Mouse (Mus musculus): Measurements from ENCODE around the gene Osbpl5.
"Not testable (repeated sequence)": the region's sequence is repeated elsewhere in the genome, so short reads cannot be mapped to it uniquely, and the experiment has no call there.

Gene Osbpl5

DNA sequence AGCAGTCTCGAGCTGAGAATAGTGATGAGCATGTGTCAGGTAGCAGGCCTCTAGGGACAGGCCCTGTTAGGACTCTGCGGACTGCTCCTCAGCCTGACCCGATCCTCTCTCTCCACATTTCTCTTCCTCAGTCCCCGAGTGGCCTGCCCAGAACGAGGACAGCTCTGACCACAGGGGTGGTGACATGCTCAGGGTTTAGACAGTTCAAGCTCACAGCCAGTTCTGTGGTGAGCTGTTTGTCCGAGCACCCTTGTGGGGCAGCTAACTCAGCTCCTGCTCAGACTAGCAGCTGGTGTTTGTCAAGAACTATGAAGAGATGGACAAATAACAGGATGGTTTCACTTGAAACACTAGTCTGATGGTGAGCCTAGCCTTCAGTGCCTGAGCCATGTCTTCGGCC, 45.4 kb downstream of the Osbpl5 start:
- DNase-seq (ENCODE audit: low read depth, low spot score) = no peak

DNA sequence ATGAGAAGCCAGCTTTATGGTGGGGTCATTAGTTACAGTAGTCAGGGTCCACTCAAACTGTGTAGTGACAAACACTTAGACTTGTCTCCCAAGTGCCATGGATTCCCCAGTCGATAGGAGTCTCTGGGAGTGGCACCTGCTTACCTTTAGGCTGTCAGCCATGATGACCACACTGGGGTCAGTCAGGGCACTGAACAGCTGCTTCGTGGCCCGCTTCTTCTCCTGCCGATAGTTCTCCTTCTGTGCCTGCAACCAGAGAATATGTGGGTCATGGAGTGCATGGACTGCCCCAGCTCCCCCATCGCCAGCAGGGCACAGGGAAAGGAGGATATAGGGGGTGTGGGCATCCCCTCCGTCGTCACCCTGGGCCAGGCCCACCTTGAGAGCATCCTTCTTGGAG, 47.4 kb downstream of the Osbpl5 start:
- DNase-seq (ENCODE audit: low read depth, low spot score) = no peak

DNA sequence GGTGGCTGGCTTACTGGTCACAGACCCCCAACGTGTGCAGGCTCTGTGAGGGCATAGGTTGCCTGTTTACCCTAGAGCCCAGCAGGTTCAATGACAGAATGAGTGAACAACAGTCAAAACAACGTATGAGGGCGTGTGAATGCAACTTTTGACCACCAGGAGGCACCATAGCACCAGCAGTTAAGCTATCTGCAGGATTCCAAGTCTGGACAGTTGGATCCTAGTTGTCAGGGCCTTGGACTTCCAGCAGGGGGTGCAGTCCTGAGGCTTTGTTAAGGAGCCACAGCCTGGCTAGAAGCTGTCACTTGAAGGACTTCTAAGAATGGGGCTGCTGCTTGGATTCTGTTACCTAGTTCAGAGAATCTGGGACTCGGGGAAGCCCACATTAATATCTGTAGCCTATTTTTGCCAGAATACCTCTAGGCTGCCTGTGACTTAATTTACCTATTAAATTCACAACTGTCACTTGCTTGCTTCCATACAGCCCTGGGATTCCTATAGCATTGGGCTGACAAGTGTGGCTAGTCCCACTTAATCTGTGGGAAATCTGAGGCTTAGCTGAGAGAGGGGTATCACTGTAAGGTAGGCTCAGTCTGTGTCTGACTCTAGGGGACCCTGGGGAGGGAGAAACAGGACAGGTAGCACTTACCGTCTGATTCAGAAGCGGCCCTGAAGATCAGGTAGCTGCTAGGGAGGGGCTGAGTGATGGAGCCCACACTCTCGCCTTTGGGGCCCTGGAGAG, 49.9 kb downstream of the Osbpl5 start:
- peak; percentile 94 for DNase-seq (ENCODE audit: low read depth, low spot score)

DNA sequence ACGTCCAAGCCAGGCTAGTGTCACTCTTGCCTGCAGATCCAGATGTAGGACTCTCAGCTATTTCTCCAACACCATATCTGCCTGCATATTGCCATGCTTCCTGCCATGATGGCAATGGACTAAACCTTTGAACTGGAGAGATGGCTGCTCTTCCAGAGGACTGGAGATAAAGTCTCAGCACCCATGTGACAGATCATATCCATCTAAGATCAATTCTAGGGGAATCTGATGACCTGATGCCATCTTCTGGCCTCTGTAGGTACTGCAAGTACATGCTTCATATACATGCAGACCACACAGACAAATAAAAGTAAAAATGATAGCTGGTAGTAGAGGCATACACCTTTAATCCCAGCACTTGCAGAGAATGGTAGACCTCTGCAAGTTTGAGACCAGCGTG, 60.6 kb downstream of the Osbpl5 start:
- DNase-seq (ENCODE audit: low read depth, low spot score) = peak; percentile 79

DNA sequence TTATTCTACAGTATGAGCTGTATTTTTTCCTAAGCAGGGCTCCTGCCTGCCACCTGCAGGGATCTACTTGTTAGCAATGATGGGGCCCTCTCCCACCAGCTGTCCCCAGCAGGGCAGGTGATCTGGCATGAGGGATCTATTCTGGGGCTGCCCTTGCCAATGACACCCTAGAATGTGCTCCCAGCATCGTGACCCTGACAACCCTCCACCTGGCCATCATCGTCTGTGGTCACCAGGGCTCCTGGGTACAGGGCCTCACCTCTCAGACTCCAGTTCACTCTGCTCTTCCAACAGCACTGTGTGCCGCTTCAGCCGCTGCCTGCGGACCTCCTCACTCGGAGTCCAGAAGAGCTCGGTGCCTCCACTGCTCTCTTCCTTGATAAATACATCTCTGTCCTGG, 62.2 kb downstream of the Osbpl5 start:
- DNase-seq (ENCODE audit: low read depth, low spot score) = no peak

DNA sequence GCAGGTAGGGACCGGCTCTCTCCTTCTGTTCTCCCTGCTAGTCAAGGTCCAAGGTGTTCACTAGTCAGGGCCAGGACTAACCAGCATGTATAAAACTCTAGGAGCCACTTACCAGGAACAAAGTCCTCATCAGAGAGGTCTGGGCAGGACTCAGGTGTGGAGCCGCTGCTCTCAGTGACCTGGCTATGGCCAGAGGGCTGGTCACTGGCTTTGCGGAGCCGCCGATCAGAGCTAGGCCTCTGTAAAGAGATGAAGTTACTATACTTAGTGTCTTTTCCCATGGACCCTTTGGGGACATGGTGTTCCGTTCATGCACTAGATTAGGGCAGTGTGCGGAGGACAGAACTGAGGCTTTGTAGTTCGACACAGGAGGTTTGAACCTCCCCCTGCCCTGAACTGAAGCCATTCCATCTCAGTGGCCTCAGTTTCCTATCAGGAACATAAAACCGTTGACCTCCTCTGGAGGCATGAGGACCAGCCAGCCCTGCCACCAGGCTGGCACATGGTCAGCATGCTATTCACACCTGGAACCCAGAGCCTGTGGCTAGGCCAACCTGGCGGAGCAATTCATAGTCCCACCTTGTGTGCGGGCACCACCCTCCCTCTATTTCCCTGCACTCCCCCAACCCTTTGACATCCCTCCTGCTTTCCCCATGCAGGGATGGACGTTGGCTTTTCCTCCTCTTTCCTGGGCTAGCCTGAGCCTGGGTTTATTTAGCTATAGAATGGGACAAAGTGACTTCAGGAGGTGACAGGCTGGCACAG, 63.9 kb downstream of the Osbpl5 start:
- DNase-seq (ENCODE audit: low read depth, low spot score) = no peak

DNA sequence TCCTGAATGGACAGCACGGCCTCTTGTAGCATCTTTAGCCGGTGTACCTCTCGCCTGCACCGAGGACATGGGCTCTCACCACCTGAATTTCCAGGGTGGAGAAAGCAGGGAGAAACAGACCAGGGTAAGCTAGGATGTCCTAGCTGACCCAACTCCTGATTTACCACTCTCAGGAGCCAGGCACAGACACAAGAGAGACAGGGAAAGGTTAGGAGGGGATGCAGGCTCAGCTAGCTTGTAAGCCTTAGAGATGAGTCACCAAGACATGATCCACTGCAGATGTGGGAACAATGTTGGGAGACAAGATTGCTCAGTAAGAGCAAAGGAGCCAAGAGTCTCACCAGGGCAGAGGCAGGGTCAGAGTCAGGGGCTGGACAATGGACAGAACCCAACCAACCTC, 64.9 kb downstream of the Osbpl5 start:
- DNase-seq (ENCODE audit: low read depth, low spot score) = no peak

DNA sequence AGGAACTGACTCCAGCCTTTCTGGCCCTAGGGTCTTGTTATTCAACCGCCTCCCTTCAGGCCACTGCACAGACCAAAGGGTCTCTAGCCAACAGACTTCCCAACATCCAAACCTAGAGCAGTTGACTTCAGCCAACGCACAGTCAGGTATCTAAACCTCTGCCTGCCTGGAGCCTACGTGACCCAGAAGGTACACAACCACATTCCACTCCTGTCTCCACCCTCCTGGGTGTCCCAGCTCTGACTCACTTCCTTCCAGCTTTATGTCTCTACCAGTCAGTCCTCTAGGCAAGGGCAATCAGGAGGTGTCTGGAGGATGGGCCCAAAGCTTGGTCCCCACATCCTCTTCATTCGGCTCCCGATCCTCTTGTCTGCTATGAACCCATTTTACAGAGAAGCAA, 65.6 kb downstream of the Osbpl5 start:
- no peak for DNase-seq (ENCODE audit: low read depth, low spot score)

DNA sequence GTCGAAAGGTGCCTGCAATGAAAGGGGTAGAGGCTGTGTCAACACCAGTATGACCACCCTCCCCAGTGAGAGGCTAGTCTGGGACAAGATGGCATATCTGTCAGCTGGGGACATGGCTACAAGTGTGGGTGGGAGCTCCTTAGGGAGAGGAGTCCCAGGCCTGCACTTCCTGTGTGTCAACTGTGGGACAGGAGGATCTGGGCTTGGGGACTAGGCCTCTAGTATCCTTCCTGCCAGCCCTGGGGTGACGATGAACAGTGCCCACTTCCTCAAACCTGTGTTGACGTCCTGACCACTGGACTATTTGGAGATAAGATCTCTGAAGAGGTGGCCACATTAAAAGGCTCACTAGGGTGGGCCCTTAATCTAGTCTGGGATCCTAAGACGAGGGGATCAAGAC, 66.8 kb downstream of the Osbpl5 start:
- no peak for DNase-seq (ENCODE audit: low read depth, low spot score)

DNA sequence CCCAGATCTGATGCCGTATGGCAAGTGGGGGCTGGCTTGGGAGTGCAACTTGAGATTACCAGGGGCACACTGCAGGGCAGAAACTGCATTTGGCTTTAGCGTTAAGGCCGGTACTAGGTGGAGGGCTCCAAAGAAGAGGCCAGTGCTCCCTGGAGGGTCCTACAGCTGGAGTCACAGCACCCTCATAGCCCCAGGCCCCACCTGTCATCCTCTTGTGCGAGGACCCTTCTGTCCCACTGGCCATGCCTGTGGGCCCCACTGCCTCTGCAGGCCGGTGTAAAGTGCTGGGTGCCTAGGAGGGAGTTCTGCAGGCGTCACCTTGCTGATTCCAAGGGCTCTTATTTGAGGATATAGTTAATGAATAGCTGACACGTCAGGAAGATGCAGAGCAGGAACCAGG, 67.3 kb downstream of the Osbpl5 start:
- no peak for DNase-seq (ENCODE audit: low read depth, low spot score)

DNA sequence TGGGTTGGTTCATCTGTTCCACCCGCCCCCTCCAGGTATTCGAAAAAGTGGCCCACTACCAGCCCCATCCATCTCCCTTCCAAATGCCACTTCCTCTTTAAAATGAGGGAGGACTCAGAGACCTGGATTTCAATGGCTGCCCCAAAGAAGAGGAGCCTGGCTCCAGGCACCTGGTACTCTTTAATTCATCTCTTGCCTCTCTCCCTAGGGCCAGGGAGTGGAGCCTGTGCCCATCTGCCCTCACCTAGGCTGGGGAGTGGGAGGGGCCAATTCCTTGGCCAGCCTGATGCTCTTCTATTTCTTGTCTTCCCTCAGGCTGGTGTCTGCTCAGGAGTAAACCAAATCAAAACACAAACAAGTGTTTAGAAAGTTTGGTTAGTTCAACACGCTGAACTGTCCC, 70.1 kb downstream of the Osbpl5 start:
- DNase-seq (ENCODE audit: low read depth, low spot score) = not testable (repeated sequence)

DNA sequence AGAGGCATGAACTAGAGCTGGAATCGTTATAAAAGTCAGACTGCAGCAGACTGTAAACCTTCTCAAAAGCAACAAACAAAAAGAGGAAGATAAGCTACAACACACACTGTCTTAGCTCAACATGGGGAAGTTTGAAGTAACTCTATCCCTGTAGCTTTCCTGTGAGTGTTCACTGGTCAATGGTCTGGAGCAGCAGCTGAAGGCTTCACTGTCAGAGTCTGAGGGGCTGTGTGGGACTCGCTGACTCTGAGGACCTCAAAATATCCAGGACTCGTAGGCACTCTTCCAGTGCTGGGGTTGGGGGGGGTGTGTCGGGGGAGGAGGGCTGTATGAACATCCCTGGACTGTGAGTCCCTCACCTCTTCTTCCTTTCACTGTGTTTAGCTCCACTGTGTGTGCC, 70.6 kb downstream of the Osbpl5 start:
- DNase-seq (ENCODE audit: low read depth, low spot score) = not testable (repeated sequence)

DNA sequence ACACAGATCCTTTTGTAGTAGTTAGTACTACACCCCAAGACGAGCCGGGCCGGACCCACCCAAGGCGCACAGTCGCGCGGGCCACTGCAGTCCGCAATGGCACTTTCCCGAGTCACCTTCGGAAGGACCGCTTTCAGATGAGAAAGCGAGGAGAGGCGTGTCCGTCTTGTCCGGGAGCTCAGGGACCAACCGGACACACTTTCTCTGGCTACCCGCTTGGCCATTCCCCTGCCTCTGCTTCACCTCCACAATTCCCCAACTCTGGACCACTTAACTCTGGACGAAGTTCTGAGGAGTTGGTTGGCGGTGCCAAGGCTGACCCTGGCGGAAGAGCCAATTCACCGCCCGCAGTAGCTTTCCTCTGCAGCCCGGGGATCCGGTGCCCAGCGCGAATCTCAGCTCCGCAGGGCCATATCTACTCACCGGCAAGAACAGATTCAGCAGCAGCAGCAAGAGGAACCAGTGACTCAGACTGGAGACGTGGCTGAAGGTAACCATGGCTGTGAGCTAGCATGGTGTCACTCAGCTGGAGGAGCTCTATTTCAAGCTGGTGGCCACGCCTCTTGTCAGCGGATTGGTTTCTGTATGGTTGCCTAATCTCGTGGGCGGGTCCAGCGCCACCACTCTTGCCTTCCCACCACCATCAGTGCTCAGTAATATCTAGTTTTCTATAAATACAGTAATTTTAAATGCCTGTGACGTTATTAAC, 71.3 kb downstream of the Osbpl5 start, which contains the start of gene Tnfrsf23:
TSS of gene Tnfrsf23 (minus strand) at position 514 of the 709 bp plus-strand sequence.
- peak; percentile 90 for DNase-seq (ENCODE audit: low read depth, low spot score)

DNA sequence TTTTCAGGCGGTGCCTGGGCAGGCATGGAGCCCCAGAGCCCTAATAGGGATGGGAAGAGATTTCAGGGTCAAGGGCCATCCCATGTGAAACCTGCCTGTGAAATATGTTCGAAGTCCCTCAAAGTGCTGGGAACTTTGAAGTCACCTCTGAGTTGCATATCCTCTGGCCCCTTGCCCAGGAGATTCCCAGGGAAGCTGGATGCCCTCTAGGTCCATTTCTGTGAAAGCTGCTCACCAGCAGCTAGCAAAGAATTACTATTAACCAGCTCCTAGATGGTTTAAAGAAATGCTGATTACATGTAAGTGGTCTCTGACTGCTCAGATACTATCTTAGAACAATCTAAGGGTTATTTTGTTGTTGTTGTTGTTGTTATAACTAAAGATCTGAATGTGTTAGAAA, 72.2 kb downstream of the Osbpl5 start:
- not testable (repeated sequence) for DNase-seq (ENCODE audit: low read depth, low spot score)

DNA sequence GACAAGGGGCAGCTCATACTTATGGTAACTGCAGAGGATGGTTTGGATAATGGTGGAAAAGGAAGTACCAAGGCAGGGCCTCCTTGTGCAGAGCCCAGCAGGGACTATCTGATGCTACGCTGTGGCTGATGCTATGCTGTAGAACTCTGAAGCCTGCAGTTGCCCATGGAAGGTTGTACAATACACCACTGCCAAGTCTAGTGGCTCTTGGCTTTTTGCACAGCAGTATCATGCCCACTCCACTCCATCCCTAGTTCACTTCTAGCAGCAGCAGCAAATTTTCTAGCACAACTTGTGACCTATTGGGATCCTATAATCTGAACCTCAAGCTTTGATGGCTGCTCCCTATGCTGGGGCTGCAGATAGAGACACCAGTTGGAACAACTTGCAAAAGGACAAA, 75.2 kb downstream of the Osbpl5 start:
- DNase-seq (ENCODE audit: low read depth, low spot score) = no peak

DNA sequence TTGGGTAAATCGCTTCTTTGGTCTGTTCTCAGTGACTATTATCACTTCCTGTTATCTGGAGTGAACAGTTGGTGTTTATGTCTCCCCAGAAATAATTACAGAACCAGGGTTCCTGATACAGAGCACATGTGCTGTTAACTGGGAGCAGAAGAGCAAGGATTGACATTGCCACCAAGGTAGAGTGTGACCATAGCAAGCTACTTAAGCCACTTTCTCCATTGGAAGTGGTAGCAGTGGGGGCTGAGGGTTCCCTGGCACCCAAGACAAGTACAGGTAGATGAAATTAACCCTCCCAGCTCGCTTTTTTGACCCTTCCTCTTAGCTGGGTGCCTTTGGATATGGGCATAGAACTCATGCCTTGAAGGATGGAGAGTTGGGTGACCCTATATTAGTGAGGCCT, 75.9 kb downstream of the Osbpl5 start:
- DNase-seq (ENCODE audit: low read depth, low spot score) = not testable (repeated sequence)

DNA sequence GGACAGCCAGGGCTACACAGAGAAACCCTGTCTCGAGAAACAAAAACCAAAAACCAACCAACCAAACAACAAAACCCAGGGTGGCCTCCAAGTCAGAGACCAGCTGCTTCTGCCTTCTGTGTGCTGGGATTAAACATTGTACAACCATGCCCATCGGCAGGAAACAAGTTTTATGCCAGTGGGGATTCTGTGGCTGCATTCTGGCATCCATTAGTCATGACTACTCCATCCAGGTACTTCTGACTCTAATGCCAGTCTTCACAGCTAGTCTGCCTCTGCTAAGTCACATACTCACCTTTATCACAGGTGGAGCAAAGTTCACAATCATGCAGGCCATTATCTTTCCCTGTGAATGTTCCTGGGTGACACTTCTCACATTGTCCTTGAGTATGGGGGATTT, 77.1 kb downstream of the Osbpl5 start:
- not testable (repeated sequence) for DNase-seq (ENCODE audit: low read depth, low spot score)

DNA sequence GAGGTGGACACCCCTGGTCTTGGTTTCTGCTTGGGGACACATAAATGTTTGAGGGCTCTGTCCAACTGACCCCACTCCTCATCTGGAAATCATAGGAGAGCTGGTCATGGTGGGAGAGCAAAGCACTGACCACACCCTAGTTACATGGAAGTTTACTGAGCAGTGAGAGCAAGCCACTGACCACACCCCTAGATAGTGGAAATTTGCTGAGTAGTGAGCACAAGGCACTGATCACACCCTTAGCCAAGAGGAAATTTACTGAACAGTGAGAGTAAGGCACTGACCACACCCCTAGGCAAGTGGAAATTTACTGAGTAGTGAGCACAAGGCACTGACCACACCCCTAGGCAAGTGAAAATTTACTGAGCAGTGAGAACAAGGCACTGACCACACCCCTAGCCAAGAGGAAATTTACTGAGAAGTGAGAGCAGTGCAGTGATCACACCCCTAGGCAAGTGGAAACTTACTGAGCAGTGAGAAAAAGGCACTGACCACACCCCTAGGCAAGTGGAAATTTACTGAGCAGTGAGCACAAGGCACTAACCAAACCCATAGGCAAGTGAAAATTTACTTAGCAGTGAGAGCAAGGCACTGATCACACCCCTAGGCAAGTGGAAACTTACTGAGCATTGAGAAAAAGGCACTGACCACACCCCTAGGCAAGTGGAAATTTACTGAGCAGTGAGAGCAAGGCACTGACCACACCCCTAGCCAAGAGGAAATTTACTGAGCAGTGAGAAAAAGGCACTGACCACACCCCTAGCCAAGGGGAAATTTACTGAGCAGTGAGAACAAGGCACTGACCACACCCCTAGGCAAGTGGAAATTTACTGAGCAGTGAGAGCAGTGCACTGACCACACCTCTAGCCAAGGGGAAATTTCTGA, 90.1 kb downstream of the Osbpl5 start:
- peak; percentile 30 for DNase-seq (ENCODE audit: low read depth, low spot score)

DNA sequence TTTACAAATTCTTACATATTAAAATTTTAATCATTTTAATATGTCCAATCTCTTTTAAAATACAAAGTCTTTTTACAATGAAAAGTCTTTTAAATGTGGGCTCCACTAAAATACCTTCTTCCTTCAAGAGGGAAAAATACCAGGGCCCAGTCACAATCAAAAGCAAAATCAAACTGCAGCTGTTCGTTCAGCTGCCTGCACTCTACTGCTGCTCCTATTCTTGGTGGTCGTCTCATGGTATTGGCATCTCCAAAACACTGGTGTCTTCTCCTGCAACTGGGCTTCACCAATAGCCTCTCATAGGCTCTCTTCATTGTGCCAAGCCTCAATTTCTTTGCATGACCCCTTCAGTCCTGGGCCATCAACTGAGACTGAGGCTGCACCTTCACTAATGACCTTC, 93.3 kb downstream of the Osbpl5 start:
- DNase-seq (ENCODE audit: low read depth, low spot score) = no peak

DNA sequence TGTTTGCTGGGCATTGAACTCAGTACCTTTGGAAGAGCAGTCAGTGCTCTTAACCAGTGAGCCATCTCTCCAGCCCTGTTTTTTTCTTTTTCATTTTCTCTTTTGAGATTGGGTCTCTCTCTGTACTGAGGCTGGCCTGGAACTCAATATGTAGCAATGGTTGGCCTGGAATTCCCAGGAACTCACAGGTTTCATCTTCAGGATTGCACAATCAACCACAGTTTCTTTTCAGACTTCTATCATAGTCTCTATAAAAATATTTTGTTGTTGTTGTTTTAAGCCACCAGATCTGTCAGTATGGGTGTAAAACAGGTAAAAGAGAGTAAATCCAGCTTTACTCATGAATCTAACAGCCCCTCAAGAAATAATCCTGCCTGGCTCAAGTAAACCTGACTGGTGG, 96.0 kb downstream of the Osbpl5 start:
- no peak for DNase-seq (ENCODE audit: low read depth, low spot score)

DNA sequence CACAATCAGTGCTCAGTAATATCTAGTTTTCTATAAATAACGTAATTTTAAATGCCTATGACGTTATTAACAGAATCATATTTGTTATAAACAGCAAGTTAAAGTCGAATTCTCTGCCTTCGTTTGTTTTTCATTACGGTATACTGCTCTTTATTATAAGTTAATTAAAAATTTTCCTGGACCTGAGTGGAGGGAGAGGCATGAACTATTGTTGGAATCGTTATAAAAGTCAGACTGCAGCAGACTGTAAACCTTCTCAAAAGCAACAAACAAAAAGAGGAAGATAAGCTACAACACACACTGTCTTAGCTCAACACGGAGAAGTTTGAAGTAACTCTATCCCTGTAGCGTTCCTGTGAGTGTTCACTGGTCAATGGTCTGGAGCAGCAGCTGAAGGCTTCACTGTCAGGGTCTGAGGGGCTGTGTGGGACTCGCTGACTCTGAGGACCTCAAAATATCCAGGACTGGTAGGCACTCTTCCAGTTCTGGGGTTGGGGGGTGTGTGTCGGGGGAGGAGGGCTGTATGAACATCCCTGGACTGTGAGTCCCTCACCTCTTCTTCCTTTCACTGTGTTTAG, 106.9 kb downstream of the Osbpl5 start:
- not testable (repeated sequence) for DNase-seq (ENCODE audit: low read depth, low spot score)
